Mouse (Mus musculus) midbrain, embryonic 15.5 days (tissue): ENCODE results near the gene Nabp1. TPM values are rescaled to one million over a fixed set of nuclear protein-coding genes. Genes with fewer than 3 reads are reported as not detected.

ENCODE experiments used
- ATAC-seq: fragments of 200-750 bp; cut with Nextera tagmentation; replicated peaks from 2 replicates; pipeline ENCODE4 v1.8.0; 2017; ENCODE audit warnings: moderate TSS enrichment
- H3K27ac ChIP-seq: fragments of 300-500 bp; sonication (generic); 2 replicates; pipeline ENCODE4 v1.5.1; 2015; ENCODE audit warnings: mild to moderate bottlenecking, inconsistent platforms
- H3K27me3 ChIP-seq: fragments of 300-500 bp; sonication (generic); replicated peaks from 2 replicates; pipeline ENCODE4 v1.6.1; 2015; ENCODE audit warnings: inconsistent platforms
- H3K36me3 ChIP-seq: fragments of 300-500 bp; sonication (generic); replicated peaks from 2 replicates; pipeline ENCODE4 v1.6.1; 2015; ENCODE audit warnings: inconsistent platforms
- H3K4me1 ChIP-seq: fragments of 300-500 bp; sonication (generic); 2 replicates; pipeline ENCODE4 v1.6.1; 2015; ENCODE audit warnings: inconsistent platforms
- H3K4me2 ChIP-seq: fragments of 300-500 bp; sonication (generic); 2 replicates; pipeline ENCODE4 v1.6.1; 2015; ENCODE audit warnings: inconsistent platforms, mild to moderate bottlenecking, moderate library complexity
- H3K4me3 ChIP-seq: fragments of 300-500 bp; sonication (generic); 2 replicates; pipeline ENCODE4 v1.5.1; 2015; ENCODE audit warnings: mild to moderate bottlenecking, inconsistent platforms
- H3K9ac ChIP-seq: fragments of 300-500 bp; sonication (generic); 2 replicates; pipeline ENCODE4 v1.6.1; 2015; ENCODE audit warnings: mild to moderate bottlenecking, inconsistent platforms
- H3K9me3 ChIP-seq: fragments of 300-500 bp; sonication (generic); 2 replicates; pipeline ENCODE4 v1.6.1; 2016; ENCODE audit warnings: inconsistent platforms
- WGBS: fragments of 180-500 bp; shearing (Covaris S2); methylation state at CpG from one replicate; pipeline ENCODE4 v1.1.7; 2015; ENCODE audit warnings: mixed read lengths; 5-methylcytosine and 5-hydroxymethylcytosine counted together
- polyA plus RNA-seq: library from polyadenylated mRNA; unstranded; fragments of >200 nt; fragmentation: Nextera tagmentation; extraction: Ambion mirVana; gene quantifications from 2 replicates; pipeline ENCODE4 v1.2.1, GENCODE M21; 2015

Gene Nabp1
- polyA plus RNA-seq, 1 experiment from 2014 or later: 8.9 TPM

DNA sequence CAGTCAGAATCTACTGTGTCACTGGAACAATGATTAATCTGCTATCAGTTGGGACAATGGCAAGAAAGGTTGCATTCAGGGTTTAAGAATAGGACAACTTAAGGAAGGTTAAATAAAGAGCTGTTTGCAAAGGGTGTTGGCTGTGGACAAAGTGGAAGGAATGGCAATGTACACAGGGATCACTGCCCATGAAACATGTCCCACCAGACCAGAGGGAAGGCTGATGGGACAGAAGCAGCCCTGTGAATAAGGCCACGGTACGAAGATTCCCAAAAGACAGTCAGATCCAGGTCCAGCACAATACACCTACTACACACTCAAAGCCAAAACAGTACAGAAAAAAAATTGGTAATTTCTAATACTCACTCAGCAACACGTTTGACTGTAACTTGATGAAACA is 30.3 kb upstream of the Nabp1 start:
- no peaks in the 10 kb centered on the region for H3K9me3 ChIP-seq
- H3K4me2 ChIP-seq: no peak overlapping the region
- no peaks in the 10 kb centered on the region for H3K4me1 ChIP-seq
- no peak overlapping the region for H3K27ac ChIP-seq
- no peaks in the 10 kb centered on the region for H3K27me3 ChIP-seq
- H3K4me3 ChIP-seq: no peak overlapping the region
- no peak overlapping the region for H3K9ac ChIP-seq
- ATAC-seq: no peak
- H3K36me3 ChIP-seq: no peaks in the 10 kb centered on the region
- 59% methylated on average over 3 of the region's 3 CpGs for WGBS

GRCm38 (mm10) chr1:51507436-51507835 is 29.2 kb upstream of the Nabp1 start:
- Histone ChIP-seq H3K9me3 (no peaks in the 10 kb centered on the region), H3K27ac (no peak overlapping the region), H3K9ac (no peak overlapping the region), H3K4me1 (no peaks in the 10 kb centered on the region), H3K4me2 (no peak overlapping the region), H3K4me3 (no peak overlapping the region), H3K36me3 (no peaks in the 10 kb centered on the region), H3K27me3 (no peaks in the 10 kb centered on the region)
- WGBS: 81% methylated on average over 5 of the region's 5 CpGs
- ATAC-seq: no peak

GRCm38 (mm10) chr1:51506236-51506635 is 28.0 kb upstream of the Nabp1 start:
- no peak overlapping the region for H3K4me2 ChIP-seq
- no peaks in the 10 kb centered on the region for H3K9me3 ChIP-seq
- H3K27ac ChIP-seq: no peak overlapping the region
- H3K4me1 ChIP-seq: no peaks in the 10 kb centered on the region
- no peaks in the 10 kb centered on the region for H3K27me3 ChIP-seq
- no peak for ATAC-seq
- H3K36me3 ChIP-seq: no peaks in the 10 kb centered on the region
- no peak overlapping the region for H3K9ac ChIP-seq
- 92% methylated on average over 4 of the region's 4 CpGs for WGBS
- no peak overlapping the region for H3K4me3 ChIP-seq

GRCm38 (mm10) chr1:51505632-51506031 is 27.4 kb upstream of the Nabp1 start:
- no peaks in the 10 kb centered on the region for H3K27me3 ChIP-seq
- H3K27ac ChIP-seq: no peak overlapping the region
- H3K4me1 ChIP-seq: no peaks in the 10 kb centered on the region
- 87% methylated on average over 1 of the region's 1 CpGs for WGBS
- ATAC-seq: no peak
- H3K4me3 ChIP-seq: no peak overlapping the region
- no peak overlapping the region for H3K9ac ChIP-seq
- no peaks in the 10 kb centered on the region for H3K36me3 ChIP-seq
- no peak overlapping the region for H3K4me2 ChIP-seq
- H3K9me3 ChIP-seq: no peaks in the 10 kb centered on the region

DNA sequence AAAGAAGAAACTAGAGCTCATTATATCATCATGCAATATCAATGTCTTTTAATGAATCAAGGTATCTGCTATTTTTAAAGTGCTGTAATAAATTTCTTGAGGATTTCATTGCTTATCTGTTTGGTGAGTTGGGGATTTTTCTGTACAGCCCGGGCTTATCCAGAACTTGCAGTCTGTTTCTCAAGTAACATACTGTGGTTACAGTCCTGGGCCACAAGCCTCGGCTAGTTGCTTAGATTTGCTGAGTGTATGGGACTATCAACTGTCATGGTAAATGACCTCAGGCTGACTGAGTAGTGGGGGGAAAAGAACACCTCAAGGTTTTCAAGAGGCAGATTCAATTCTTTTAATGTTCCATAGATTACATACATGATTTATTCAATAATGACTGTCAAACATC is 24.8 kb upstream of the Nabp1 start:
- Histone ChIP-seq H3K27ac (no peak overlapping the region), H3K4me3 (no peak overlapping the region), H3K9ac (no peak overlapping the region), H3K9me3 (no peaks in the 10 kb centered on the region), H3K4me2 (no peak overlapping the region), H3K36me3 (no peaks in the 10 kb centered on the region), H3K4me1 (no peaks in the 10 kb centered on the region), H3K27me3 (no peaks in the 10 kb centered on the region)
- 88% methylated on average over 2 of the region's 2 CpGs for WGBS
- no peak for ATAC-seq

DNA sequence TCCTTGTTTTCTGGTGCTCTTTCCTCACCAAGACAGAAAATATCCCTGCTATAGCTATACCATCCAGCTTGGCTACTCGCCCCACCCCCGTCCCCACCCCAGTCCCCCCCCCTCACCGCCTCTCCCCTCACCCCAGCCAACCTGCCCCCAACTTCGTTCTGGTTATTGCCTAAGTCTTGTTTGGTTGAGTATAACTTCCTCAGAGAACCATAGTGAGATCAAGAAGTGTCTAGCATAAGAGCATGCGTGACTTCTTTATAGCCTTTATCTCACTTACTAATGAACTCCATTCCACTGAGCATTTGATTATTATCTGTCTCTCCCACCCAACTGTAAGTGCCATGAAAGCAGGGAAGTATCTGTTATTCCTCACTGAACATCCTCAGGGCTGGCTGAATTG is 24.1 kb upstream of the Nabp1 start:
- Histone ChIP-seq H3K9me3 (no peaks in the 10 kb centered on the region), H3K27ac (no peak overlapping the region), H3K4me1 (no peaks in the 10 kb centered on the region), H3K27me3 (no peaks in the 10 kb centered on the region), H3K9ac (no peak overlapping the region), H3K36me3 (no peaks in the 10 kb centered on the region), H3K4me3 (no peak overlapping the region), H3K4me2 (no peak overlapping the region)
- ATAC-seq: no peak
- WGBS: 79% methylated on average over 5 of the region's 5 CpGs

- no peak for ATAC-seq
- Histone ChIP-seq H3K4me1 (no peaks in the 10 kb centered on the region), H3K9ac (no peak overlapping the region), H3K9me3 (no peaks in the 10 kb centered on the region), H3K36me3 (no peaks in the 10 kb centered on the region), H3K27ac (no peak overlapping the region), H3K27me3 (no peaks in the 10 kb centered on the region), H3K4me3 (no peak overlapping the region), H3K4me2 (no peak overlapping the region)
- 84% methylated on average over 12 of the region's 12 CpGs for WGBS
These were observed 23.0 kb upstream of the Nabp1 start for GRCm38 (mm10) chr1:51501251-51501650.

GRCm38 (mm10) chr1:51498601-51499098 is 20.4 kb upstream of the Nabp1 start:
- 64% methylated on average over 2 of the region's 2 CpGs for WGBS
- ATAC-seq: no peak
- no peak overlapping the region for H3K4me2 ChIP-seq

GRCm38 (mm10) chr1:51496163-51496562 is 17.9 kb upstream of the Nabp1 start:
- Histone ChIP-seq H3K36me3 (no peaks in the 10 kb centered on the region), H3K4me3 (no peak overlapping the region), H3K9me3 (no peaks in the 10 kb centered on the region), H3K27me3 (no peaks in the 10 kb centered on the region), H3K4me1 (no peaks in the 10 kb centered on the region), H3K9ac (no peak overlapping the region), H3K27ac (no peak overlapping the region), H3K4me2 (no peak overlapping the region)
- ATAC-seq: no peak
- 91% methylated on average over 1 of the region's 1 CpGs for WGBS

More at GRCm38 (mm10) chr1:51498601-51499098, 20.4 kb upstream of the Nabp1 start:
- no peak overlapping the region for H3K9ac ChIP-seq
- no peaks in the 10 kb centered on the region for H3K9me3 ChIP-seq
- H3K36me3 ChIP-seq: no peaks in the 10 kb centered on the region
- H3K4me1 ChIP-seq: no peaks in the 10 kb centered on the region
- no peaks in the 10 kb centered on the region for H3K27me3 ChIP-seq
- H3K27ac ChIP-seq: no peak overlapping the region
- H3K4me3 ChIP-seq: no peak overlapping the region

DNA sequence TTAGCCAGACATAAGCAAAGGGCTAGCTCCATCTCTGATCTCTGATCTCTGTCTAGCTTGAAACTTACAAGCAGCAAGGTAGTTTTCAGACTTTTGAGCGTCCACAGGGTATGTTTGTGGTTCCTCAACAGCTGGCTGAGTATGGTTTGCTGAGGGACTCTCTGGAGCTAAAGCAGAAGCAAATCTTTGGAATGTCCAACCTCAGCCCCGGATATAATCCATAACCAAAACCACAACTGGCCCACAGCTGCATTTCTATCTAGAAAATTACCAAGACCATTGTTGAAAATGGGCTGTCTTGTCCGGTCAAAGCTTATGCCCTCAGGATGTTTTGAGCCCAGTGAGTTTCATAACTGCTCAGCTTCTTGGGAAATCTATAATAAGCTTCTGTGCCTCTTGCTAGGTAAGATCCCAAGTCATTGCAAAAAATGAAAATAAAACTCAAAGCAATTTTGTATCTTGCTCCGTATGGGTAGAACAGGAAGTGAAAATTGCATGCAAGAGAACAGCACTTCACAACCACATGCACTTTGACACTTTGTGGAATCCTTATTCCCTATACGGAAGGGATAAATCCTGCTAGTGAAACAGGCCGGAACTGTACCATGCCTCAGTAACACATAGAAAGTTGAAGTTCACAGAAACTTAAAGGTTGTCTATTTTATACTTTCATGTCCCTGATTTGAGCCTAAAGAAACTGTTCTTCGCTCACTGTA is 15.5 kb upstream of the Nabp1 start:
- Histone ChIP-seq H3K4me2 (no peak overlapping the region), H3K4me3 (no peak overlapping the region), H3K36me3 (no peaks in the 10 kb centered on the region), H3K9me3 (no peaks in the 10 kb centered on the region), H3K27ac (no peak overlapping the region), H3K4me1 (no peaks in the 10 kb centered on the region), H3K9ac (no peak overlapping the region), H3K27me3 (no peaks in the 10 kb centered on the region)
- 89% methylated on average over 7 of the region's 7 CpGs for WGBS
- no peak for ATAC-seq

GRCm38 (mm10) chr1:51486291-51486690 is 8.1 kb upstream of the Nabp1 start:
- 85% methylated on average over 1 of the region's 1 CpGs for WGBS
- no peak overlapping the region for H3K4me2 ChIP-seq

GRCm38 (mm10) chr1:51480386-51480785 is 2.2 kb upstream of the Nabp1 start:
- no peak overlapping the region for H3K4me3 ChIP-seq
- no peak overlapping the region for H3K27ac ChIP-seq
- H3K4me1 ChIP-seq: no peaks in the 10 kb centered on the region
- H3K9ac ChIP-seq: no peak overlapping the region
- H3K9me3 ChIP-seq: no peaks in the 10 kb centered on the region
- H3K27me3 ChIP-seq: no peaks in the 10 kb centered on the region
- ATAC-seq: no peak
- H3K4me2 ChIP-seq: no peak overlapping the region
- H3K36me3 ChIP-seq: no peaks in the 10 kb centered on the region

More at GRCm38 (mm10) chr1:51486291-51486690, 8.1 kb upstream of the Nabp1 start:
- no peaks in the 10 kb centered on the region for H3K4me1 ChIP-seq
- no peaks in the 10 kb centered on the region for H3K9me3 ChIP-seq
- H3K36me3 ChIP-seq: no peaks in the 10 kb centered on the region
- no peak overlapping the region for H3K4me3 ChIP-seq
- H3K27me3 ChIP-seq: no peaks in the 10 kb centered on the region
- no peak overlapping the region for H3K27ac ChIP-seq
- no peak for ATAC-seq
- H3K9ac ChIP-seq: no peak overlapping the region

- no peak overlapping the region for H3K9ac ChIP-seq
- H3K27ac ChIP-seq: no peak overlapping the region
- H3K9me3 ChIP-seq: no peaks in the 10 kb centered on the region
- H3K36me3 ChIP-seq: no peaks in the 10 kb centered on the region
- H3K4me2 ChIP-seq: no peak overlapping the region
- no peaks in the 10 kb centered on the region for H3K4me1 ChIP-seq
- H3K27me3 ChIP-seq: no peaks in the 10 kb centered on the region
- H3K4me3 ChIP-seq: no peak overlapping the region
- ATAC-seq: no peak
- WGBS: 93% methylated on average over 1 of the region's 1 CpGs
These were observed 1.5 kb upstream of the Nabp1 start for GRCm38 (mm10) chr1:51479691-51480090.
